Mouse (Mus musculus) MEL (cell line): ENCODE measurements at regions not wholly inside any gene's neighbourhood (a gene's known extent, or its start where the extent isn't known, plus 50 kb on each side); places are given as distances from the start of the nearest gene placed in this dataset.

ENCODE experiments used
- DNase-seq: peaks from one replicate; pipeline ENCODE4 v3.0.0; 2011; ENCODE audit warnings: low read depth, low spot score
- H3K27ac ChIP-seq: 2 replicates; pipeline ENCODE4 v1.5.1; 2012; ENCODE audit warnings: low read depth, mild to moderate bottlenecking, control low read depth, low read length, moderate library complexity; ENCODE audit not compliant: control insufficient read depth
- H3K27me3 ChIP-seq, 2 experiments: fragments of 150-350 bp in 1 of 2; sonication (generic) in 1 of 2; 2 replicates each; pipeline ENCODE4 v1.6.1; 2012; ENCODE audit warnings: low read length in 2 of 2, mild to moderate bottlenecking in 2 of 2, improper control_type of control experiment in 1 of 2, moderate library complexity in 1 of 2; ENCODE audit not compliant: insufficient read depth in 2 of 2, control insufficient read depth in 1 of 2
- H3K36me3 ChIP-seq, 2 experiments: 2 replicates each; pipeline ENCODE4 v1.6.1; 2012 to 2014; ENCODE audit warnings: low read length in 2 of 2, improper control_type of control experiment in 1 of 2, inconsistent platforms in 1 of 2, mild to moderate bottlenecking in 1 of 2; ENCODE audit not compliant: insufficient read depth in 2 of 2, control insufficient read depth in 1 of 2
- H3K4me1 ChIP-seq, 2 experiments: fragments of 150-350 bp in 1 of 2; sonication (generic) in 1 of 2; 2 replicates each; pipeline ENCODE4 v1.6.1; 2012; ENCODE audit warnings: low read length in 2 of 2, improper control_type of control experiment in 1 of 2, mild to moderate bottlenecking in 1 of 2; ENCODE audit not compliant: insufficient read depth in 2 of 2, control insufficient read depth in 1 of 2
- H3K4me3 ChIP-seq, 2 experiments: fragments of 150-350 bp in 1 of 2; sonication (generic) in 1 of 2; 2 replicates each; pipeline ENCODE4 v1.5.1; 2012; ENCODE audit warnings: low read depth in 2 of 2, low read length in 2 of 2, mild to moderate bottlenecking in 2 of 2, moderate library complexity in 2 of 2, control low read depth in 1 of 2, improper control_type of control experiment in 1 of 2; ENCODE audit not compliant: control insufficient read depth in 1 of 2, insufficient read depth in 1 of 2
- H3K79me2 ChIP-seq: 2 replicates; pipeline ENCODE4 v1.6.1; 2012; ENCODE audit warnings: mild to moderate bottlenecking, low read length, moderate library complexity; ENCODE audit not compliant: control insufficient read depth, poor library complexity, insufficient read depth
- H3K9ac ChIP-seq: 2 replicates; pipeline ENCODE4 v1.6.1; 2012; ENCODE audit warnings: low read depth, mild to moderate bottlenecking, control low read depth, low read length, moderate library complexity; ENCODE audit not compliant: control insufficient read depth, poor library complexity, severe bottlenecking
- H3K9me3 ChIP-seq: fragments of 150-350 bp; sonication (generic); replicated peaks from 2 replicates; pipeline ENCODE4 v1.6.1; 2012; ENCODE audit warnings: mild to moderate bottlenecking, low read length, improper control_type of control experiment, moderate library complexity; ENCODE audit not compliant: insufficient read depth
- CHD2 ChIP-seq: IDR thresholded peaks from 2 replicates; pipeline ENCODE4 v1.6.1; 2011; ENCODE audit warnings: low read length, improper control_type of control experiment
- ETS1 ChIP-seq: IDR thresholded peaks from 2 replicates; pipeline ENCODE4 v1.6.1; 2012; ENCODE audit warnings: low read depth, mild to moderate bottlenecking, inconsistent platforms, low read length, improper control_type of control experiment, moderate library complexity
- GABPA ChIP-seq: IDR thresholded peaks from 2 replicates; pipeline ENCODE4 v1.6.1; 2012; ENCODE audit warnings: low read depth, mild to moderate bottlenecking, inconsistent platforms, low read length, improper control_type of control experiment, moderate library complexity
- JUND ChIP-seq: IDR thresholded peaks from 2 replicates; pipeline ENCODE4 v1.6.1; 2011; ENCODE audit warnings: low read depth, mild to moderate bottlenecking, improper control_type of control experiment, low read length
- KAT2A ChIP-seq: conservative IDR thresholded peaks from 2 replicates; pipeline ENCODE4 v1.6.1; 2012; ENCODE audit warnings: low read depth, low read length, improper control_type of control experiment, inconsistent platforms
- MAX ChIP-seq: IDR thresholded peaks from 2 replicates; pipeline ENCODE4 v1.6.1; 2011; ENCODE audit warnings: low read length, improper control_type of control experiment
- MAZ ChIP-seq: IDR thresholded peaks from 2 replicates; pipeline ENCODE4 v1.6.1; 2012; ENCODE audit warnings: low read depth, mild to moderate bottlenecking, inconsistent platforms, low read length, improper control_type of control experiment
- MYC ChIP-seq: IDR thresholded peaks from 2 replicates; pipeline ENCODE4 v1.6.1; 2011; ENCODE audit warnings: low read depth, mild to moderate bottlenecking, low read length, improper control_type of control experiment, moderate library complexity
- NELFE ChIP-seq: IDR thresholded peaks from 2 replicates; pipeline ENCODE4 v1.6.1; 2011; ENCODE audit warnings: low read depth, low read length, improper control_type of control experiment
- NRF1 ChIP-seq: IDR thresholded peaks from 2 replicates; pipeline ENCODE4 v1.6.1; 2014; ENCODE audit warnings: low read depth, mild to moderate bottlenecking, inconsistent platforms, low read length, improper control_type of control experiment, moderate library complexity; ENCODE audit not compliant: poor library complexity, insufficient read depth, severe bottlenecking
- POLR2AphosphoS2 ChIP-seq: IDR thresholded peaks from 2 replicates; pipeline ENCODE4 v1.6.1; 2011; ENCODE audit warnings: low read length, improper control_type of control experiment
- POLR2AphosphoS5 ChIP-seq: IDR thresholded peaks from 2 replicates; pipeline ENCODE4 v1.6.1; 2012; ENCODE audit warnings: low read depth, borderline replicate concordance, mild to moderate bottlenecking, inconsistent platforms, low read length, moderate library complexity, mixed read lengths
- RAD21 ChIP-seq: IDR thresholded peaks from 2 replicates; pipeline ENCODE4 v1.6.1; 2011; ENCODE audit warnings: mild to moderate bottlenecking, low read depth, low read length, improper control_type of control experiment
- SIN3A ChIP-seq: IDR thresholded peaks from 2 replicates; pipeline ENCODE4 v1.6.1; 2012; ENCODE audit warnings: low read length, improper control_type of control experiment, inconsistent platforms
- SMC3 ChIP-seq: IDR thresholded peaks from 2 replicates; pipeline ENCODE4 v1.6.1; 2011; ENCODE audit warnings: low read depth, low read length, improper control_type of control experiment
- USF2 ChIP-seq, 2 experiments: IDR thresholded peaks; 2 replicates each; pipeline ENCODE4 v1.6.1; 2011 to 2012; ENCODE audit warnings: improper control_type of control experiment in 2 of 2, low read length in 2 of 2, borderline replicate concordance in 1 of 2, inconsistent platforms in 1 of 2, low read depth in 1 of 2, mild to moderate bottlenecking in 1 of 2; ENCODE audit not compliant: insufficient read depth in 1 of 2
- ZC3H11A ChIP-seq: IDR thresholded peaks from 2 replicates; pipeline ENCODE4 v1.6.1; 2012; ENCODE audit warnings: low read depth, mild to moderate bottlenecking, inconsistent platforms, low read length, improper control_type of control experiment
- ZMIZ1 ChIP-seq: IDR thresholded peaks from 2 replicates; pipeline ENCODE4 v1.6.1; 2012; ENCODE audit warnings: low read depth, mild to moderate bottlenecking, inconsistent platforms, low read length, improper control_type of control experiment, moderate library complexity

GRCm38 (mm10) chr7:68472800-68473199 lies 199.2 kb downstream of the Fam169b start:
- Histone ChIP-seq H3K79me2 (no peaks in the 10 kb centered on the region), H3K36me3 (no peaks in the 10 kb centered on the region), H3K27ac (no peak overlapping the region), H3K27me3 (no peaks in the 10 kb centered on the region), H3K4me1 (no peaks in the 10 kb centered on the region), H3K4me3 (no peak overlapping the region), H3K9ac (no peak overlapping the region), H3K9me3 (no peaks in the 10 kb centered on the region)
- TF ChIP-seq POLR2AphosphoS2: no peak
- TF ChIP-seq POLR2AphosphoS5: no peak
- no peak for TF ChIP-seq SIN3A
- TF ChIP-seq ETS1: no peak
- DNase-seq: no peak

GRCm38 (mm10) chr7:68470983-68471382 lies 197.3 kb downstream of the Fam169b start:
- H3K9ac ChIP-seq: no peak overlapping the region
- no peaks in the 10 kb centered on the region for H3K27me3 ChIP-seq
- no peaks in the 10 kb centered on the region for H3K4me1 ChIP-seq
- TF ChIP-seq RAD21 (no peak), JUND (no peak), ZMIZ1 (no peak), CHD2 (no peak)
- no peak overlapping the region for H3K27ac ChIP-seq
- no peak for DNase-seq
- no peaks in the 10 kb centered on the region for H3K79me2 ChIP-seq
- H3K36me3 ChIP-seq: no peaks in the 10 kb centered on the region
- no peak overlapping the region for H3K4me3 ChIP-seq
- no peaks in the 10 kb centered on the region for H3K9me3 ChIP-seq

DNA sequence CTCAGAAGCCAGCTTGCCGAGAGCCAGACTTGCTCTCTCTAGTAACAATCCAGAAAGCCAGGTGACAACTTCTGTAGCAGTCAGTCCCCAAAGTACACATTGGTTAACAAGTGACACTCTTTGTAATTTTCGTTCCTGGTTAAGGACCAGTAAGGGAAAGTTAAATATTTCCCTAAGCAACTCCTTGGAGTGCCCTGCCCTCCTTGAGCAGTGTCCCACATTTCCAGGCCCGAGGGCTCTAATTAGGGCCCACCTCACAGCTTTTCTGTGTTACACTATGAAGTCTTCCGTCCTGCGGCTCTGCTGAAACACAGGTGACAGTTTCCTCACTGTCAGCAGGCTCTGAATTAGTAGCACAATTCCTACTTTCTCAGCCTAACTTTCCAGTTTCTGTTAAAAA lies 194.9 kb downstream of the Fam169b start:
- H3K9ac ChIP-seq: no peak overlapping the region
- no peak for DNase-seq
- H3K27me3 ChIP-seq: no peaks in the 10 kb centered on the region
- no peaks in the 10 kb centered on the region for H3K79me2 ChIP-seq
- TF ChIP-seq SIN3A (no peak), ETS1 (no peak), GABPA (no peak), ZC3H11A (no peak), USF2 (IDR thresholded peaks at IDR 0.05; ENCODE audit: borderline replicate concordance in 1 of 2, insufficient read depth in 1 of 2, low read depth in 1 of 2, low read length in 2 of 2) (no peak), MYC (no peak), NRF1 (no peak), SMC3 (no peak), MAX (no peak), KAT2A (no peak), MAZ (no peak), CHD2 (no peak), NELFE (no peak)
- no peak overlapping the region for H3K27ac ChIP-seq
- H3K4me3 ChIP-seq: no peak overlapping the region
- no peaks in the 10 kb centered on the region for H3K36me3 ChIP-seq
- H3K9me3 ChIP-seq: no peaks in the 10 kb centered on the region
- no peaks in the 10 kb centered on the region for H3K4me1 ChIP-seq
